Mouse (Mus musculus) ovary, adult 18-20 months (tissue): ENCODE results near the gene Bex4.
"Not testable (repeated sequence)": the region's sequence is repeated elsewhere in the genome, so short reads cannot be mapped to it uniquely, and the experiment has no call there.

Experiments used
- DNase-seq: peaks from one replicate; pipeline ENCODE4 v3.0.0; 2022; ENCODE audit warnings: low spot score, mixed read lengths

Gene Bex4

DNA sequence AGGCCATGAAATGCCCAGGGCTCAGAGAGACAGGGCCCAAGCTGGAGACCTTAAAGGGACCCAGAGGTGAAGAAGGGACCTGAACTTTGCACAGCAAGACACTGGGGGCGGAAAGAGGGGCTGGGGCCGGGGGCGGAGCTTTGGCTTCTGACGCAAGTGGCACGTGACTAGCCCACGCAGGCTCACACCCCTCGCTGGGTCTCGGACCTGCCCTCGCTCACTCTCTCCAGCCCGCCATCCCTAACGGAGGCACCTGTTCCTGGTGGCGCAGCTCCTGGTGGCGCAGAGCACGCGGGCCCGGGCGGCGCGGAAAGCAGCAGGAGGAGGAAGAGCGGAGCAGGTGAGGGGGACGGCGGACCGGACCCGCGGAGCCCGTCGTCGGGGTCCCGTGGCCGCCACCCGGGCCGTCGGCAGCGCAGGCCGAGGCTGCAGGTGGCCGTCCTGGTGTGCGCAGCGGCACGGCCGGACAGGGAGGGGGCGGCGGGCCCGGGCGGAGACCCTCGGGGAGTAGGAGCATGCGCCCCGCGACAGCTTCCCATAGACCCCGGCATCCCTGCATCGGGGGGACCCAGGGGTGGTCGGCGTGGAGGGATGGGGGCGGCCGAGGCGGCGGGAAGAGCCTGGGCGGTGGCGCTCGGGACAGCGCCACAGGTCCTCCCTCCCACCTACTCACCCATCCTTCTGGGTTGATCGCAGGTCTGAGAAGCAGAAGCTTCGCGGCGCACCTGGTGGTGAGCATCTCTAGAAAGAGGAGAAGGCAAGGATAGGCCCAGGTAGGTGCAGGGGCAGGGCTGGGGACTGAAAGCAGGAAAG lies at the start of gene Bex4:
Gene Bex4, plus strand, starts transcription at position 170 of the 813 bp plus-strand sequence.
- DNase-seq: not testable (repeated sequence)

- no peak for DNase-seq
These were observed 46.1 kb upstream of the Bex4 start for GRCm38 (mm10) chrX:136092497-136093279.

- DNase-seq: no peak
These were observed 44.4 kb upstream of the Bex4 start for GRCm38 (mm10) chrX:136094421-136094820.

DNA sequence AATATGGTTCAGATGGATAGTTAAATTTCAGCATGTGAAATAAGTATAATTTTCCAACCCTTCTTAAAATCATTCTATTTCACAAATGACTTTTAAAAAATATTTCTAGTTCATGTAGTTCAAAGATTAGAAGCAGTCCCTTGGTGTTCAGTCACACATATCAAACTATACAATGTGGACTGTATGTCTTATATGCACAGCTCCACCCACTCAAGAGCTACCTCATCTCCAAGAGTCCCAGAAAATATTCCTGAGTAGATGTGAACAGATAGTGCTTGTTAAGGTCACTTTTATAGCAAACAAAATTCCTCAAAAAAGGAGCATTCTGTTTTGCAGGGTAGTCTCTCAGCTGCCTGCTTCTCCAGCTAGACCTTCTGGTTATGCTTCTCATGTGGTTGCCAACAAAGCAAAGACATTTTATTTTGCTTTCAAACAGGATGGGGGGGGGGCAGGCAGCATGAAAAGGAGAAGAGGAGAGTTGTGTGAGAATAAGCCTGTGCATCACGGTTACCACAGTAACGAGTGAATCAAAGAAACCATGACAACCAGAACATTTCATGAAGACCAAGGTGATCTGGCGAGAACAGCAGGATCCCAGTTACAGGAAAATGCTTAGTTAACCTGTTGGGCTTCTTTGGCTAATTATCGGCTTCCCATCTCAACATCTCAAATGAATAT lies 34.6 kb upstream of the Bex4 start:
- DNase-seq: no peak

- DNase-seq: no peak
These were observed 34.1 kb upstream of the Bex4 start for GRCm38 (mm10) chrX:136104724-136105088.

DNA sequence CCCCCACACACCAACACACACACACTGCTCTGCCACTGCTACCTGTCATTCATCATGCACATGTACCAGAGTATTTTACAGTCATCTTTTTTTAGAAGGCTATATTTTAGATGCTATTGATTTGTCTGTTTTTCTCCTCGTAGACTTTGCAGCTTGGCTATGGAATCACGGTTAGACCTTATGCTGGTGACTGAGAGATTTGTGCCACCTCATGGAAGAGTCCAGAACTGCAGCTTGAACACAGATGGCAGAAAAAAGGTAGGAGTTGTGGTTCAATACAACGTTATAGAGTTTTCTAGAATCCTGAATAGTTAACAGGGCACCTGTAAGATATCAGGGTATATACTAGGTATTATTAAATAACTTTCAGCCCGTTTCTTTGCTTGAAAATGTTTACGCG lies 30.9 kb upstream of the Bex4 start:
- no peak for DNase-seq

DNA sequence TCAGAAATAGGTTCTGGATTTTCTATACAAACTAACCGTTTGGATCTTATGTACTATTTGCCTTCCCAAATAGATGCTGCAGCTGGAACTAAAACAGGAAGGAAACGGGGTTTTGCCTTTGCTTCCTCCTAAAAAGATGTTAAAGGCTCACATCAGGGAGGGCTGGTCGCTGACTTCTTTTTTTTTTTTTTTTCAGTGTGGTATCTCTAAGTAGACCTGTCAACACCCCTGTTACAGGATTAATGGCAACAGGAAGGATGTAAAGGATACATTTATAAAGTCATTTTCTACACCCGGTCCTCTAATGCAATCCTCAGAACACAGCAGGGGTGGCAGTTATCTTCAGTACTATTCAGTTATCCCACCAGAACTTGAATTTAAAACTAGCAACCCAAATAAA lies 23.8 kb upstream of the Bex4 start:
- no peak for DNase-seq

DNA sequence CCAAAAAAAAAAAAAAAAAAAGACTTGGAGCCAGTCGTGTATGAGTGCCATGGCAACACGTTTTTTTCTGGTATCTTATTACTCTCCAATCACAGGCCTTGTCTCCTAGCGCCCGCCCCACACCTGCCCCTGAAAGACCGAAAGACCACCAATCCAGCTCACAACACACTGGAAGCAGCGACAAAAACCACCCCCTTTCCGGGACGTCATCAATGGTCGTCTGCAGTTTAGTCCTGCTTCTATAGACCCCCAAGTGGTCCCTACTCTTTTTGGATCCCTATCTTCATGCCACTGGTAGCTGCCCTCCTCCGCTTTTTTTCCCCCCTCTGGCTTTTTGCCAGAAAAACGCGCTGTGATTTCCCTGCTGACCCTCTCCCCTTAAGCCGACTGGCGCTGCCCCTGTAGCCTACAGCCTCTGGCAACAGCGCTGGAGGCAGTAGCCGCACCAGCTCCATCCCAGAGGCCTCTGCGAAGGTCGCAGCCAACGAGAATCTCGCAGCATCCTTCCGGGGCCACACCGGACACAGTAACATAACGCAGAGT lies 23.3 kb upstream of the Bex4 start:
- DNase-seq: peak; percentile 16

DNA sequence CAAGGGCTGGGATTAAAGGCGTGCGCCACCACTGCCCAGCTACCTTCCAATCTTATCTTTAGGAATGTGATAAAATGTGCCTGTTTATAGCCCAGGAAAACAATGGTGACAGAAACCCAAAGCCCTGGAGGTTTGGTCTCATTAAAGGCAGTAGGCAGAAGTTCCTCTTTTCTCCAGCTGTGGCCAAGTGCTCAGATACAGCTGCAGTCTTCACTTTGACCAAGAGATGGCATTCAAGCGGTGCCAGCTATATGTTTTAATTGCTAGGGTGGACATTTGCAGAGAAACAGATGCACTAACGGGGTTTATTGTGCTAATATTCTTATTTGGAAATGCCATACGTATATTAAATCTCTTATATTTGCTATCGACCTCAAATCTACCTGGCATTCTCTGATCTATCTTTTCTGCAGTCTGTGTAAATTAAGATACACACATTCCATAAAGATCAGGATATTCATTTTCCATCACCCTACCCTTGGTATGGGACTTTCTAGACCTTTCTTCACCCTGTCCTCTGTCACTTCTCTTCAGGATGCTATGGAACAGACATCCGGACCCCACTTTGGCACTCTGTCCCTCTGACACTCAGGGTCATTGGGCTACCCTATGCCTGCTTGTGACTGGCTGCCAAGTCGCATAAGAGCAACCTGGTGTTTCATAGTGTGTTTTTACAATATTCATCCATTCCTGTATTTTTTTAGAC lies 11.6 kb upstream of the Bex4 start:
- no peak for DNase-seq

- DNase-seq: no peak
These were observed 11.1 kb upstream of the Bex4 start for GRCm38 (mm10) chrX:136127744-136128064.

DNA sequence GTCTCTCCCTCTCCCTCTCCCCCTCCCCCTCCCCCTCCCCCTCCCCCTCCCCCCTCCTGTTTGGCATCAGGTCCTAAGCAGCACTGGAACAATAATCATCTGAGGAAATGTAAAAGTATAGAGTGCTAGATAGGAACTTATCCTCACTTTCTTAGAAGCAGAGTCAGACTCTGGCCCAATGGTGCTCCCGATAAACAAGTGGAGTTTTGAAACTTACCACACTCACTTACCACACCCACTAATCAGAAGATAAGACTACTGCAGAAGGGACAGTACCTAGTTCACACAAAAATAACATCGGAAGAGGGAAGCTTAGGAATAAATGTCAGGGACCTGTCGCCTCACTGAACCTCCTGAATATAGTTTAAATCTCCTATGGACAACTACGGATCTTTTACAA lies 3.2 kb upstream of the Bex4 start:
- no peak for DNase-seq

DNA sequence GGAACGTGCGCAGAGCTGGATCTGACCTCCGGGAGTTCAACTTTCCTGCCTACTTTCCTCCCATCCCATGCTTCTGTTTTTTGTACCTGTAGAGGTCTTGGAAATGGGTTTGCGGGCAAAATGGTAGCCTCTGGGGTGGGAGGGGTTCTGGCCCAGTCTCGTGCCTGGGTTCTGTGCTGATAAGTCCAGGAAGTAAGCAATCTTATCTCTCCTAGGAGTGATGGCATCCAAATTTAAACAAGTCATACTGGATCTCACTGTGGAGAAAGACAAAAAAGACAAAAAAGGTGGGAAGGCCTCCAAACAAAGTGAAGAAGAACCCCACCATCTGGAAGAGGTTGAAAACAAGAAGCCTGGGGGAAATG lies 826 bp downstream of the Bex4 start:
- DNase-seq: not testable (repeated sequence)

DNA sequence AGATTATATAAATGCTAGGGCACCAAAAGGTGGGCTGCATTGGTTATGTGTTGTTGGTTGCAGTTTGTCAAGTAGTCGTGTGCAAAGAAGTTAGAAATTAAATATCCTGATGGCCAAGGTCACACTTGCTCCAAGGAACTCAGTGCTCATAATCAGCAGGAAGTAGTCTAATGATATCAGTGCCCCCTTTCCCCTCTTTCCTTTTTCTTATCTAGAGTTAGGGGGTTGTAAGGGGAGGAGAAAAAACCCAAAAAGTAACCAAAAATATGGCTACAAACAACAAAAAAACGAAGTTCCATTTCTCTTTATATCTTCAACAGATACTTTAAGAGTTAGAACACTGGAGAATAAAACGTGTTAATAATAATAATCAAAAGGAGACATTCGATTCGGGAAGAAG lies 2.6 kb downstream of the Bex4 start:
- no peak for DNase-seq

DNA sequence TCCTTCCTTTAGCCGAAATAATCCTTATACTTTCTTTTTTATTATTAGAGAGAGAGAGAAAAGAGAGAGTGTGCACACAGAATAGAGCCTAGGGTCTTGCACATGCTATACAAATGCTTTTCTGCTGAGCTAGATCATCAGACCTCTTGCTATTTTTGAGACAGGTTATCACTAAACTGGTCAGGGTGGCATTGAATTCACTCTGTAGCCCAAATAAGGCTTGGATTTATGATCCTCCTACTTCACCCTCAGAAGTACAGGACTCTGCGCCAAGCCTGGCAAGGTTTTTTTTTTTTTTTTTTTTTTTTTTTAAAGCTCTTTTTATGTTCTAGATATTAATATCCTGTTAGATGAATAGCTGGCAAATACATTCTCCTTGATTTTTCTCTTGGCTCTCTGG lies 4.9 kb downstream of the Bex4 start:
- no peak for DNase-seq

DNA sequence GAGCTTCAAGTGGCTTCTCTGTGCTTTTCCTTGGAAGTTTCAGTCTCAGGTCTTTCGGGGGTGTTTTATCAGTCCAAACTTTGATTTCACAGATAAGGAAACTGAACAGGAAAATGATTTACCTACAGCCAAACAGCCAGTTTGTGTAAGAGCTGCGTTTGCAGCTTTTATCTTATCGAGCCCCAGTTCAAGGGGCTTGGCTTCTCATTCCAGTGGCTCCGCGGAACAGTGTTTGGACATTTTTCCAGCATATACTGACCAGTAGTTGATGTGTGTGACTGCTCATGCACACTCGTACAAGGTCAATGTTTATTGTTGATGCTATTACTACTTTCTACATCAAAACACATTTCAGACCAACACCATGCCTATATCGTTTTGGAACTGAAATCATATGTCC lies 5.4 kb downstream of the Bex4 start:
- DNase-seq: no peak

DNA sequence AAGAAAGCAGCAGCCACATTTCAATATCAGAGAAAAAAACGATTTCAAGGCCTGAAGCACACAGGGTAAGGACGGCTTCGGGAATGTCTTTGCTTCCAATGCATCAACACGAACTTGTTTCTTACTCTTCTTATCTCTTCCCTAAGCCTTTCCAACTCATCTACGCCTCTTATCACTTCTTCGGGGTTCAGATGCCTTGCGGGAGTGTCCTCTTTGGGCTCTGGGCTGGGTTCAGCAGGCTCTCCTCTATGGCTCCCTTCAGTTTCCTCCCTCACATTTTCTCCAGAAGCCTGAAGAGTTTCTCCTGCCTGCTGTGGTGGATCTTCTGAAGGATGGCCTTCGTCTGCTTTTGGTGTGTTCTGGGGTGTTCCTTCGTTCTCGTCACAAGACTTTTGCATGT lies 31.8 kb downstream of the Bex4 start:
- DNase-seq: no peak

GRCm38 (mm10) chrX:136171189-136172117 lies 32.7 kb downstream of the Bex4 start:
- DNase-seq: peak; percentile 51

DNA sequence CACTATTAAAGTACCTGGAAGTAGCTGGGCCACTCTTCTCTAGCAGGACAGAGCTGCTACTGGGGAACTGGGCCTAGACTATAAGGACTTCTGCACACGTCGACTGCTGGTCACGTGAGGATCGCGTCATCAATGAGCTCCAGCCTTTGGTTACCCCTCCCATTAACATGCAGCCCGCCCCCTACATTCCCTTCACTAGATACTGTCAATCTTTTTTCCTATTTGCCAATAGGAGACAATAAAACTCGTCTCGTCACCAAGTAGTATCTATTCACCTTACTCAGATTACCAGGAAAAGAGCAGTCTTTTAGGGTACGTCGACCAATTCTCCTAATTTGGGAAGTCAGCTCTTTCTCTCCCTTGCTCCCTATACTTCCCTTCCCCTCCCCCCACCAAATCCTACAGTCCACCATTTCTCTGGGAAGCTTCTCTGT lies 33.3 kb downstream of the Bex4 start, which contains the start of gene Tceal8:
Gene Tceal8, minus strand, starts transcription at position 225 of the 434 bp plus-strand sequence.
- peak; percentile 78 for DNase-seq

GRCm38 (mm10) chrX:136172786-136173185 lies 34.0 kb downstream of the Bex4 start:
- DNase-seq: no peak

- no peak for DNase-seq
These were observed 42.2 kb downstream of the Bex4 start for GRCm38 (mm10) chrX:136180897-136181553.
